Mouse (Mus musculus) cortical plate, adult 2 months (tissue): Measurements from ENCODE around the gene Kri1.

Experiments
- CTCF ChIP-seq: fragments of 200-500 bp; IDR thresholded peaks from 2 replicates; pipeline ENCODE4 v1.5.1; 2011; ENCODE audit warnings: mild to moderate bottlenecking, control low read depth, low read length; ENCODE audit not compliant: insufficient read depth; ENCODE audit errors: extremely low read depth
- POLR2A ChIP-seq: fragments of 200-500 bp; IDR thresholded peaks from 2 replicates; pipeline ENCODE4 v1.6.1; 2011; ENCODE audit warnings: mild to moderate bottlenecking, low read length, control low read depth; ENCODE audit not compliant: insufficient read depth; ENCODE audit errors: extremely low read depth

DNA sequence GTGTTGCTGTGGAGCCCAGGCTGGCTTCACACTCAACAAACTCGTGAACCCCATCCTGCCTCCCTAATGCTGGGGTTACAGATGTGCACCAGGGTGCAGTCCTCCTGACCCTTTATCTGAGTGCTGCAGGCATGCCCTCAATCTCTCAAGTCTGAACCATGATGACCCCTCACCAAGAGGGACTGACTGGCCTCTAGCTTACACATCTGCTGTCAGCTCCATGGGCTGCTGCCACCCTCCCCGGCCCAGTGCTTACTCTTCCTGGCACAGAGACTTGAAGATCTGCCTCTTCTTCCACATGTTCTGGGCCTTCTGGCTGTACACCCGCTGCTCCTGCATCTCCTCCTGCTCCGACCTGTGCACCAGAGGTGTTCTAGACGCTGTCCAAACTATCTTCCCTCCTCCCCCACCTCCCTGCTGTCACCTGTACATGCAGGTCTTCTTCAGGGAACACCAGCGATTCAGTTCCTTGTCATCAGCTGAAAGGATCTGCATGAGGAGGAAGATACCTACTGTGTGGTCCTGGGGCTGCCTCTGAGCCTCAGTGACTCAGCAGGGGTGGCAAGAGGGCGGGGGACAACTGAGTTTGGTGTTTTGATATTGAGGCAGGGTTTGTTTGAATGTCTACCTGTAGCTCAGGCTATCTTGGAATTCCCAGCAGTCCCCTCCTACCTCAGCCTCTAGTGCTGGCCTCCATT is 12.6 kb downstream of the Kri1 start:
- 0 out of 2 replicates have a peak, but pooled peaks have one; percentile 42 for TF ChIP-seq POLR2A
- no peak for TF ChIP-seq CTCF
